Mouse (Mus musculus) kidney, postnatal 14 days (tissue): ENCODE data around the gene Chek2.
"Not testable (repeated sequence)": the region's sequence is repeated elsewhere in the genome, so short reads cannot be mapped to it uniquely, and the experiment has no call there.

ENCODE experiments used
- DNase-seq: peaks from one replicate; pipeline ENCODE4 v3.0.0; 2022; ENCODE audit warnings: mixed read lengths

Gene Chek2

DNA sequence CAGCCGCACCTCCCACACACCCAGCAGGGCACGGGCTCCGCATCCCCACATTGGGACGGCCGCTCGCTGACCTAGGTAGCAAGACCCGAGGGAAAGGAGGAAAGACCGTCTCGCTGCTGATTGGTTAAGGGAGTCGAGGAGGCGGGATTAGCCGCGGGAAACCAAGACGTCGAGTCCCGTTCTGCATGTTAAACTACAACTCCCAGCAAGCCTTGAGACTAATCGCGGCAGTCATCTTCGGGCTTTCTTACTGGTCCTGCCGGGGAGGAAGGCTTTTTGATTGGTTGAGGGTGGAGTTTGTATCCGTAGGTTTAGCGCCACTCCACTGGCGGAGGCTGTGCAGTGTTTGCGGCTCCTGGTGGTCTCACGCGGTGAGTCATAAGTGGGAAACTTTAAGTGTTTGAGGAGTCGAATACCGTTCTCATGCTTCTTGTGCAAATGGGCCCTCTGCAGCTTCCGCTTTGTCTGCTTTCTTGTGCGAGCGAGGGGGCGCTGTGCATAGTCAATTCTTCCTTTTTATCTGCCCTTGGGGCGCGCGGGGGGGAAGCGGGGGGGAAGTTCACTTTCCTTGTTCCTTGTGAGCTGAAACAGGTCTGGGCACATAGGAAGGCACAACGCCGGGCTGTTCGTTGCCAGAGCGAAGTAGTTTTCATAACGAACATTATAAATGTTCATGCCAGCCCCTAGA lies at the start of gene Chek2, which contains the start of gene Hscb:
TSS of gene Chek2 (plus strand) at position 302 of the 688 bp plus-strand sequence.
TSS of gene Hscb (minus strand) at position 100 of the 688 bp plus-strand sequence.
- peak; percentile 99 for DNase-seq

DNA sequence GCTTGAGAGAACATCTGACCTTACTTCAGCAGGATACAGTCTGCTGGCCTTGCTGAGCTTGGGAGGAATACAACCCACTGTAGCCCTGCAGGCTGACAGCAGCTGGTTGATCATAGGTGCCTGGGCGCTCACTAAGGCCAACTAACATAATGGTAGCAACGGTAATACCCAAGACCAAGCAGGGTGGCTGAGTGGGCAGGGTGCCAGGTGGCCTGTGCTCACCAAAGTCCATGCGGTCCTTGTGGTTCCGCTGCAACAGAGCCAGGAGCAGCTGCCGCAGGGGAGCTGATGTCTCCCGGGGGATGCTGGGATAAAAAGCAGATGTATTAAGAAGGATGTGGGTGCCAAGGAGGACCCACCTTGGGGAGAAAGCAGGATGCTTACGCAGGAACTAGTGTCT lies 45.4 kb upstream of the Chek2 start:
- peak; percentile 64 for DNase-seq

DNA sequence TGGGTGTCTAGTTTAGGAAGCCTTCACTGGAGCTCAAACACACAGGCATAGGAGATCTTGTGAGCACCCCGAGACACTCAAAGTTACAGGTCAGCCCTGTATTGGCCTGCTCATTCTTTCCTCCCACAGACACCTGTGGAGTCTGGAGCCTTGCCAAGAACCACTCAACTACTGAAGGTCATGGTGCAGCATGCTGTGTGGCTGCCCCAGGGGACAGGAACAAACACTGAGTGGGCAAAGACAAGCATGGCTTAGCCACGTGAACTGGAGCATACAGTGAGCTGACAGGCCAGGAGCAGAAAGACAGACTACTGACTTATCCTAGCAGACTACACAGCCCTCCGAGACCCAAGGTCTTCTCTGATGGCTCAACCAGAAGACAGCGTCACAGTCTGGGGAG lies 42.1 kb upstream of the Chek2 start:
- DNase-seq, result peak; percentile 80

DNA sequence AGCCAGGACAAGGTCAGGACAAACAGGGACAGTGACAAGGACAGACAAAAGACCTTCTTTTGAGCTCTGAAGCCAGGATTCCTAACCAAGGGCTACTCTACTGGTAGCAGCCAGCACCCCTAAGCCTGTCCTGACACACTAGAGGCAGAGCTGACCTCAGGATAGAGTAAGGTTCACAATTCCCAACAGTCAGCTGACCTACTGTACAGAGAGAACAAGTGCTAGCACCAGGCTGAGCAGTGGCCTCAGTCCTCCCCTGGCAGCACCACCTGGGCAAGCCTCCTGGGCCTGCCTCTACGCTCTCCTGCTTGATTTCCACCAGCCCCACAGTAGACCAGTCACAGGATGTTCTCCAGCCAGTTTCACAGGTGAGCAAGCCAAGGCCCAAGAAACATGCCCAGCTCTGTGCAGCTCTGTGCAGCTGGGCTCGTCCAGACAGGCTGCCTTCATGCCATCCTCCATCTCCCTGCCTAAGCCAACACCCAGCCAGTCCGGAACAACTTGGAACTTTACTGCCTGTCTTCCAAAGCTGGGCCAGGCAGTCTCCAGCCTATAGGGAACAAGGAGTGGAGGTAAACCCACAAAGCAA lies 38.6 kb upstream of the Chek2 start:
- peak; percentile 34 for DNase-seq

DNA sequence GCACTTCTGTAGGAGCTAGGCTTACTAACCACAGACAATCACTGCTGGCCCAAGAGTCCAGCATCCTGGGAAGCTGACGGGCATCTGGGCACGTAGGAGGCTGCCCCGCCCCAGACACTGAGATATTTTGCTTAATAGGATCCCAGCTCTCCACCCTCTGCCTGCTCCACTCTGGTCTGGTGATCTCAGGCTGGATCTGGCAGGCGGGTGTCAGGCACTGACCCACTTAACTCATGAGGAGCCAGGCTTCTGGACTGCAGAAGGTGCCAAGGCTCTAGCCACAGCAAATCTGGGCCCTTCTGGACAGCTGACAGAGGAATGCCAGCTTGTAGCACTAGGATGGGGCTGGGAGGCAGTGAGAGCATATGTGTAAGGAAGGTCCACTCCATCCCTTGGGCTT lies 37.6 kb upstream of the Chek2 start:
- no peak for DNase-seq

DNA sequence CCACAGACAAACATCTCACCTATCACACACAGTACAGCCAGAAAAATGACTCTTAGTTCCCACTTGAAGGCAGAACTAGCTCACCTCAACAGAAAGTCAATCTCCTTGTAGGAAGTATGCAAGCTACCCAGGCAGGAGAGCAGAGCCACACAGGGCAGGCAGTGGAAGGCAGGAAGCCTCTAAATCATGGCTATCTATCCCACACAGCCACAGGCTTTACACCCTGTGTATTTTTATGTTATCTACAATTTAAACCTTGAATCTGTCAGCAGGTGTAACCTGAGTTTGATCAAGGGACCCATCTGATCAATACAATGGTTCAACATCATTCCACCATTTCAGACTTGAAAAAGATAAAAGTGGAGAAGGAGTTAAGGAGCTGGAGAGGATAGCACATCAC lies 37.0 kb upstream of the Chek2 start:
- DNase-seq, result no peak

DNA sequence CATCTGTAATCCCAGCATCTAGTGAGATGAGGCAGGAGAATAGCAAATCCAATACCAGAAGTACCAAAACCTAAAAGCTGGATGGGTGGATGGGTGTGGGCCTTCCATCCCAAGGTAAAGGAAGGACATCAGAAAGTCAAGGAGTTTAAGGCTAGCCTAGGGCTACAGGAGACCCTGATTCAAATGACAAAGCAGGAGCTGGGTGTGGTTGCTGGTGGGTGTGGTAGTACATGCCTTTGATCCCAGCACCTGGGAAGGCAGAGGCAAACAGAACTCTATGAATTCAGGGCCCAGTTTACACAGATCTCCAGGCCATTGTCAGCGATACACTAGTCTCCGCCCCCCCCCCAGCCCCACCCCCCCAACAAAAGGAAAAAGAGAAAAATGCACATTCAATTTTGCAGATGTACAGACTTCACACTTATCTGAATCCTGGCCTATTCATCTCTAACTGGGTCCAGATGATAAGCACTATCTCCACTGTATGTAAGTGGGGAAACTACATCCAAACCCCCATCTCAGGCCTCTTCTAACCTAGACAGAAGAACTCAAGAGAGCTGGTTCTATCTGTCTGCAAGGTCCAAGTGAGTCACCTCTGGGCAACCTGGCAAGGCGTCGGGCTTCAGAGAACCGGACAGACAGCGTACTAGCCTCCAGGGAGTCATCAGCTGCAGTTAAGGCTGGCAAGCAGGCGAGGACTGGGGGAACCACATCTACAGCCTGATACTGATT lies 35.6 kb upstream of the Chek2 start:
- DNase-seq, result no peak

DNA sequence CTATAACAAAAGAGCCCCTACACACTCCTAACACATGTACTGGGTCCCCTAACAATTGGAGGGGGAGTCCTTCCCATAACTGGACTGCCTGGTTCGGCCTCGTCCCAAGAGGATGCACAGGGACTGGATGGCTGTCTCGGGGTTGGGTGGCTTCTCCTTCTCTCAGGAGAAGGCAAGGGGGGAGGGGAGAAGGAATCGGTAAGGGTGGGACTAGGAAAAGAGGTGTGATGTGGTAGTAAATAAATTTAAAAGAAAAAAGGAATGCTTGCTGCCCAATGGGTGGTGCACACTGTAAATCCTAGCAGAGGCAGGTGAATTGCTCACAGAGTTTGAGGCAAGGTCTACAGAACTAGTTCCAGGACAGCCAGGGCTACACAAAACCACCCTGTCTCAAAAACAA lies 33.6 kb upstream of the Chek2 start:
- DNase-seq, result no peak

DNA sequence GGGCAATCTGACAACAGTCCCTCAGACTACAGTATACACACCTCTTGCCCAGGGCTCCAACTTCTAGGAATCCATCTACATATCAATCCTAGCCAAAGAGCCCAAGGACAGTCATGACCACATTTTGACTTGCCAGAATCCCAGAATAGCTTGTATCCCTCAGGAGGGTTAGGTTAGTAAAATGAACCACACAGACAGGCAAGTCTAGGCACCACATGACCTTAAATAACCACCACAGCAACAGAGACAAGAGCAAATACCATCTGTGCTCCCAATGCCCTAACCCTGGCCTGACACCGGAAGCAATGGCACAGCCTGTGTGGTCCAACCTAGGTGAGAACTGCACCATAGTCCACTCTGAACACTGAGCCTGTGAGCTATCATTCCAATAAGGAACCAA lies 33.1 kb upstream of the Chek2 start:
- no peak for DNase-seq

DNA sequence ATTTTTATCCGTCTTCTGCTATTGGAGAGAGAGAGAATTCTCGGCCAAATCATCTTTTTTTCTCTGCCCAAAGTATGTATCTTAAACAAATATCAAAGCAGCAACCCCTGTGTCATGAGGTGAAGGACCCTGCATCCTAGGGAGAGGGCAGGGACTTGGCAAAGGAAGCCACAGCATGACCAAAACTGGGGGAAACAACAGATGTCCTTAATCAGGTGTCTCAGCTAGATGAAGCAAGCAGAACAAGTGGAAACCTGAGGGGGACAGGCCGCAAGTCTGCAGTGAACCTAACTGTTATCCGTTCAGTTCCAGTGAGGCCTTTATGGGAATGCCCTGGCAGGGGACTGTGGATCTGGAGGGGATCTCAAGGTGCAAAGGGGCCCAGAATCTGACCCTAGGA lies 32.3 kb upstream of the Chek2 start:
- no peak for DNase-seq

DNA sequence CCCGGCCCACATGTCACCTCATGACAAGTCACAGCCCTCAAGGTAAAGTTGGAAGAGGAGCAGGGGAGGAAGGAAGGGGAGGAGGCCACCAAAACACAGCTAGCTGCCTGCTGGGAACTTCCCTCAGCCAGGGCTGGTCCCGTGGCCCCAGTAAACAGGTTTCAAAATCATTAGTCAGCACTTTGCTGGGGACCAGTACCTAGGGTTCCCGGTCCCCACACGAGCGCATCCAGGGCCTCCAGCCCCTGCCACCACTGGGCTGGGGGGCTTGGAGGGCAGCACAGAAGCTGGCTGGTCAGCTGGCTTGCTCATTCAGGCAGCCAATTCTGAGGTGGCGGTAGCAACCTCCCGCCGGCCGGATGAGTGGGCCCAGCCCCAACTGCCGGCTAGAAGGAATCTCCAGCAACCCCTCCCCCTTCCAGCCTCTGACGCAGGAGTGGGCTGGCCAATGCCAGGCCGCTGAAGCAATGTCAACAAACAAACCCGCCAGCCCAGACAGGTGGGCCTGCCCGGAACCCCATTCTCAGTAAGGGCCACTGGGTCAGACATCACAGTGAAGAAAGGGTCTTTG lies 31.6 kb upstream of the Chek2 start:
- peak; percentile 94 for DNase-seq

DNA sequence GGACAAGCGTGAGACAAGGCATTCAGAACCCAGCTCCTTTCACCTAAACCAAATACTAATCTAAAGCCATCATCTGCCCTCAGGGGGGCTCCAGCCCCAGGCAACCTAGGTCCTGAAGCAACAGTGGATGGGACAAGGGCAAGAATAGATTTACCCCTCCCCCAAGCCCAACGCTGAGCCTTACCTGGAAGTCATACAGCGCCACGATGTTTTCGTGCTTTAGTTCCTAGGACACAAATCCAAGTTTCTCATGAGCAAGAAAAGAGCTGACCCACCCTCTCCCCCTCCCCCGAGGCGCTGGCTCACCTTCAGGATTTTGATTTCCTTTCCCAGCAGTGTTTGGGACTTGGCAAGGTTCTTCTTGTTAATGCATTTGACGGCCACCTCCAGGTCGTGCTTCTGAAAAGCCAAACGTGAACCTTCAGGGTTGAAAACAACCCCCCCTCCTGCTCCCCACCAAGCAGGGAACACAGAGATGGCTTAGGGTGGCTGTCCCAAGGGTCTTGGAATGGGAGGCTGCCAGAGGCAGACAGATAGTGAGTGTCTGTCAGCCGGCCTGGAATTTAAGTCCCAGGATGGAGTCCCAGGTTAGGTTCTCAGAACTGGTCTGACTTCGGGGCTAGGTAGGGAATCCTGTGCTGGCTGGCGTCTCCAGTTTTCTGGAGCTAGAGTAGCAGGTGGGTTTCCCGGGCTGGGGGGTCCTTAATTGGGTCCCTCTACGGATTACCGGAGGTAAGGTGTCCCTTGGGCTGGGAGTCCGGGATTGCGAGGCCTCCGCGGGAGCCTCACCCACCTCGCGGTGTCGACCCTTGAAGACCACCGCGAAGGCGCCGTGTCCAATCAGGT lies 30.7 kb upstream of the Chek2 start:
- DNase-seq, result peak; percentile 48

DNA sequence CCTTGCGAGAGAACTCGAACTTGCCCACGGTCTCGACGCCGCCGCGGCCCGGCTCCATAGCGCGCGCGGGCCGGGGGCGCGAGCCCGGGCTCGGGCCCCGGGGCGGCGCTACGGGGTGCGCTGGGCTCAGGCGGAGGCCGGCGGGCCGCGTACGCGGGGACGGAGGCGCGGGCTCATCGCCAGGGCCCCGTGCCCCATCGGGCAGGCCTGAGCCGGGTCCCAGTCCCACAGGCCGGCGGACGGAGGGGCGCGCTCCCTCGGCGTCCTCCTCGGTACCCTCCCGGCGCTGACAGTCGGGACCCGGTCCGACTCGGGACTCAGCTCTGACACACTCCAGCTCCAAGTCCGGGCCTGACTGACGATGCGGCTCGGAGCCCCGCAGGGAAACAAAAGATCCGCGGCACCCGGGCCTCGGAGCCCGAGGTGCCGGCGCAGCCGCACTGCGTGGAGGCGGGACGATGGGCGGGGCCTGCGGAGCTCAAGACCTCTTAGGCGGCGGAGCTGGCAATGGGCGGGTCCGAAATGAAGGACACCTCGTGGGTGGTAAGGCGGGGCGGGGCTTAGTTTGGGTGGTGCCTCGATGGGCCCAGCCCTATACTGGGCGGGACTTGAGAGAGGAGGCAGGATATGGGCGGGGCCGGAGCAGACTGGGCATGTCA lies 30.0 kb upstream of the Chek2 start, which contains the start of gene Ulk1:
TSS of gene Ulk1 (minus strand) at position 431 of the 659 bp plus-strand sequence.
- DNase-seq, result peak; percentile 100

DNA sequence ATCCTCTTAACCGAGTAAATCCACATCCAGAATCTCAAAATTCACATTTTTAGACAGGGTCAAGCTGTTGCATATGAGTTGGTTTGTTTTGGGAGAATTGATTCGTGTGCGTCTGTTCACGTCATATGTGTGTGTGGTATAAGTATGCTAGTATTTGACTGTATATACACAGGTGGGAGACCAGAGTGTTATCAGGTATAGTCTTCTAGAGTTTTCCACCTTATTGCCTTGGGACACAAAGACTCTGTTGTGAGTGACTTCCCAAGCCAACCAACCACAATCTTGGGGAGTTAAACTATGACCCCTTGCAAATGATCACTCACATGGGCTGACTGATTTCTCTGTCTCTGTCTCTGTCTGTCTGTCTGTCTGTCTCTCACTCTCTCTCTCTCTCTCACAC lies 15.4 kb upstream of the Chek2 start:
- no peak for DNase-seq

DNA sequence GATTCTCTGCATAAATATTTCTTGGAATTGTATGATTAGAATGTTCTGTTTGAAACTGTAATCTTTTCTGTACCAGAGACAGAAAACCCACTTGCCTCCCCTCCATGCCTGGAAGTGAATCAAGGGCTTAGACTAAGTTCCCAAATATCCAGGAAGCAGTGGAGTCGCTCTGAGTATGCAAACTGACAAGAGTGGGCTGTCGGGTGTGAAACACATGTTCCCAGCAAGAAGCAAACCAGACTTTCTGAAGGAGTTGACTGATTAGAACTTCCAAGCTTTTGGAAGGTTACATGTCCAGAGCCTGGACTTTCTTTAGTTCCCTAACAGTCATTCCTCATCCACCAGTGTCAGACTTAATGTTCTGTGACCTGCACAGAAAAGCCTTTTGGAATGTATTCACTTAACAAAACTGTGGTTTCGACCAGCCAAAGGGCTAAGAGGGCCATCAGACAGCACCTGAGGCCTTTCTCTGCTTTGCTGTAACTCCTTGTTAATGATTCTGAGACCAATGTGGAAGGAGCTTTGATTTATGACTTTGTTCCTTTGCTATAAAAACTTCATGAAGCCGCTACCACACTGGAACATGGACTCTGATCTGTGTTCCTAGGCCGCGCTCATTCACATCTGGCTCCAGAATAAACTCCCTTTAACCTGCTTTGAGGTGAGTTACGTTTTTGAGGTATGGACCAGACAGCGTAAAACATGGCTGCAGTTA lies 12.8 kb upstream of the Chek2 start:
- peak; percentile 63 for DNase-seq

DNA sequence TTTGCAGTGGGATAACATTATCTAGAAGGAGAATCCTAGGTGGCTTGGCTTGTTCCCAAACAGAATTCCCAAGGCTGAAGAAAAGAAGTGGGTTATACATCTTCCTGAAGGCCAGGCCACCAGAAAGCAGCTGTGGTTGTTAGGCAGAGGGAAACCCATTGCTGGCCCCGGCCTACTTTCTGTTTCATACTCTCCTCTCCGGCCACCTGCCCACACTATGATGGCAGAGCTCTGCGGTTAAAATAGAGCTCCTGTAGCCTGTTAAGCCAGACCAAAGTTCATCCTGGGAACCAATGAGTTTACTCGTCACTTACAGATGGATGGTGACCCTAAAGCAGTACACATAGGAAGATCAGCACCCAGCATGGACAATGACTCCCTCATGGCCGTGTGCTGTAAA lies 12.2 kb upstream of the Chek2 start:
- no peak for DNase-seq

DNA sequence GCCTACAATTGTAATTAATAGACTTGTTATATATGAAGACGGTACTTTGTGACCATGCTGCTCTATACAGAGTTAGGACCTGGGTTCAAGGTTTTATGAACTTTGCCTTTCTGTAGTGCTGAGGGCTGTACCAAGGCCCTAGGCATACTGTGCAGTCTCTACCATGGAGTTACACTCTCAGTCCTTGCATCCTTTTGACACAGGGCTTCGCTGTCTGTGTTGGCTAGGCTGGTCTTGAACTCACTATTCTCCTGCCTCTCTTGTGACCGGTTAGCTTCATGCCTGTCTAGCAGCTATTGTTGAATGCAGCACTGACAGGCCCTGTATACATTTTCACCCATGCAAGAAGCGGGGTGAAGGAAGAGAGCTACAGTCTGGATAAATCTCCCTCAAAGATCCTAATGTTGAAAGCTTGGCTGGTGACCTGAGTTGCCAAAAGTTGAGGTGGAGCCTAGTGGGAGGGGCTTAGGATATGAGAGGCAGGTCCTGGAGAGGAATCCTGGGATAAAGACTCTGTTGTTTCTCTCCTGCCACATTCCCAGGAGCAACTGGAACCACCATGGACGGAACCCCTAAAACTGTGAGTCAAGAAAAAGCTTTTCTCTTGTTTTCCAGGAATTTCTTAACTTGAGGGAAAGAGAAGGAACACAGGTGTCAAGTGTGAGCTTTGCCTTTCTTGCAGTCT lies 8.6 kb upstream of the Chek2 start:
- no peak for DNase-seq

DNA sequence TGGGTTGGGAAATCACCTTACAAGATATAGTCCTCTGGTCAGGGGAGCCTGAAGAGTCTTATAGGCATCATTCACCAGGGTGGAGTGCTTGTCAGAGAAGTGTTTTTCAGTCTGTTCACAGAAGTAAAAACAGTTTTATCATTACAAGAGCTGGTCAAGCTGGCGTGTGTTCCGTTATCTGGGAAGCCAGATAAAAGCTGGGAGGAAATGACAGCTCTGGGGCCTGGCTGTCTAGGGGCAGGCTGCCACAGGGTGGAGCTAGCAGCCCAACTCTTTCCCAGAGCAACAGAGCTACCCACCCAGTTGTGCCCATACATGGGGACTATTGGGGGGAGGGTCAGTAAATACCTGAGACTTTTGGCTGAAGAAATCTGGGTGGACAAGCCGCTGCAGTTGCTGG lies 3.8 kb upstream of the Chek2 start:
- peak; percentile 65 for DNase-seq

DNA sequence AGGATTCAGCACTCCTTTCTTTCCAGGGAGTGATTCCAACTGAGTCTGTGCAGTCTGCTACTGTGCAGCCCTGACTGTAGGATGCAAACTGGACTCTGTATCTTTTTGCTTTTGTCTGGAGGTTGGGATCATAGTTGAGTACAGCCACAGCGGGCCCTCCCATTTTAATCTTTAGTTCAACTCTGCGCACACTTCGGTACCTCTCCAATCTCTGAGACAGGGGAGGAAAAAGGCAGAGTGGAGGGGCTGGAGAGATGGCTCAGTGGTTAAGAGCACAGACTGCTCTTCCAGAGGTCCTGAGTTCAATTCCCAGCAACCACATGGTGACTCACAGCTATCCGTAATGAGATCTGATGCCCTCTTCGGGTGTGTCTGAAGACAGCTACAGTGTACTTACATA lies 1.8 kb upstream of the Chek2 start:
- DNase-seq, result not testable (repeated sequence)

DNA sequence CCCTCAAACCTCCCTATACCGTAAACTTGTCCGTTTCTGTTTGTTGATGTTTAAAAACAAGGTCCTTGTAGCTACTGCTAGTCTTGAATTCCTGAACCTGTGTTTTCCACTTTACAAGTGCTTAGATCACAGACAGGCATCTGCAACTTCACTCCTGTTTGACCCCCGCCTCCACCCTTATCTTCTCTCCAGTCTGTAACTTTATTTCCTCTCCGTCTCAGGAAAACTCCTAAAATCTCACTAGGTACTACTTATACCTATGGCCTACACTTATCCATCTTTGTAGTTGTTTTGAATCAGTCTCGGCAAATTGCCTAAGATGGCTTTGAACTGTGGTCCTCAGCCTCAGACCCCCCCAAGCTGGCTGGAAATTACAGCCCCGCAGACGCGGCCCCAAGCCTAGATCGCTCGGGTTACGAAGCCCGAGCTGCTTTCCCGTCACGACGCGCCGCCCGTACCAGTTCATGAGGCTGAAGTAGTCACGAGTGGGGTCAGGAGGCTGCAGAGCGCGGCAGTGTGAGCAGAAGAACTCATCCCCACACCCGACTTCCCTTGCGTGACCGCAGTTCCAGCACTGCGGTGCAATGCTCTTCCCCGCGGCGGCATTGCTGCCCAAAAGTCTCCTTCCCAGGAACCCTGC lies 621 bp upstream of the Chek2 start:
- no peak for DNase-seq
